Mouse (Mus musculus) embryonic facial prominence, embryonic 11.5 days (tissue): ENCODE measurements around the gene Mpst. TPM values are rescaled to one million over a fixed set of nuclear protein-coding genes. Genes with fewer than 3 reads are reported as not detected.

Experiments
- ATAC-seq: fragments of 200-750 bp; cut with Nextera tagmentation; replicated peaks from 2 replicates; pipeline ENCODE4 v1.8.0; 2017; ENCODE audit warnings: low read depth; ENCODE audit not compliant: insufficient number of reproducible peaks, low FRiP score, low TSS enrichment
- DNase-seq: peaks from one replicate; pipeline ENCODE4 v3.0.0-alpha.2; 2015; ENCODE audit warnings: low spot score
- H3K27ac ChIP-seq: fragments of 300-500 bp; sonication (generic); replicated peaks from 2 replicates; pipeline ENCODE4 v1.5.1; 2014; ENCODE audit warnings: mild to moderate bottlenecking, low read depth, low read length, control low read depth
- H3K27me3 ChIP-seq: fragments of 300-500 bp; sonication (generic); 2 replicates; pipeline ENCODE4 v1.6.1; 2014; ENCODE audit warnings: mild to moderate bottlenecking, low read length, moderate library complexity, mixed read lengths; ENCODE audit not compliant: control insufficient read depth, insufficient read depth
- H3K36me3 ChIP-seq: fragments of 300-500 bp; sonication (generic); replicated peaks from 2 replicates; pipeline ENCODE4 v1.6.1; 2014; ENCODE audit warnings: low read depth, mild to moderate bottlenecking, low read length, moderate library complexity, mixed read lengths; ENCODE audit not compliant: control insufficient read depth, insufficient read depth
- H3K4me1 ChIP-seq: fragments of 300-500 bp; sonication (generic); 2 replicates; pipeline ENCODE4 v1.6.1; 2014; ENCODE audit warnings: low read length, mixed read lengths; ENCODE audit not compliant: control insufficient read depth, insufficient read depth
- H3K4me2 ChIP-seq: fragments of 300-500 bp; sonication (generic); 2 replicates; pipeline ENCODE4 v1.6.1; 2014; ENCODE audit warnings: low read depth, mild to moderate bottlenecking, control low read depth, low read length, moderate library complexity
- H3K4me3 ChIP-seq: fragments of 300-500 bp; sonication (generic); 2 replicates; pipeline ENCODE4 v1.5.1; 2014; ENCODE audit warnings: low read depth, low read length, control low read depth
- H3K9ac ChIP-seq: fragments of 300-500 bp; sonication (generic); replicated peaks from 2 replicates; pipeline ENCODE4 v1.6.1; 2014; ENCODE audit warnings: mild to moderate bottlenecking, control low read depth, low read length
- H3K9me3 ChIP-seq: fragments of 300-500 bp; sonication (generic); replicated peaks from 2 replicates; pipeline ENCODE4 v1.6.1; 2016; ENCODE audit warnings: mild to moderate bottlenecking, low read length, inconsistent platforms, mixed read lengths; ENCODE audit not compliant: control insufficient read depth
- WGBS: fragments of 180-500 bp; shearing (Covaris S2); extraction: QIAGEN DNeasy Blood & Tissue Kit; methylation state at CpG from one replicate; pipeline ENCODE4 v1.1.7; 2014; 5-methylcytosine and 5-hydroxymethylcytosine counted together
- polyA plus RNA-seq: library from polyadenylated mRNA; unstranded; fragments of >200 nt; fragmentation: Nextera tagmentation; extraction: Ambion mirVana; gene quantifications from 2 replicates; pipeline ENCODE4 v1.2.1, GENCODE M21; 2014

Mpst gene
- 2.3 and 2.5 TPM in 2 replicates for polyA plus RNA-seq

- under 1% methylated on average over 40 of the region's 40 CpGs for WGBS
- Histone ChIP-seq H3K4me2 (peak within 1 kb of the TSS; percentile 87), H3K36me3 (no peaks in the 10 kb centered on the region), H3K9me3 (no peaks in the 10 kb centered on the region), H3K27me3 (peaks cover 19% of the 10 kb centered on the region), H3K4me1 (peaks cover 3% of the 10 kb centered on the region; the same call in 1 of the 2 replicates), H3K4me3 (peak within 1 kb of the TSS; percentile 60), H3K9ac (peak within 1 kb of the TSS; percentile 66), H3K27ac (peak within 1 kb of the TSS; percentile 85)
- DNase-seq = peak; percentile 89
- ATAC-seq = peak; percentile 89
Measured at GRCm38 (mm10) chr15:78406293-78406934, at the start of gene Mpst. Gene Mpst, plus strand, starts transcription at chr15:78406416.

GRCm38 (mm10) chr15:78365916-78366315 lies 40.3 kb upstream of the Mpst start:
- no peaks in the 10 kb centered on the region; the same call in 1 of the 2 replicates for H3K27me3 ChIP-seq
- H3K4me3 ChIP-seq = no peak overlapping the region
- no peak overlapping the region for H3K27ac ChIP-seq
- no peaks in the 10 kb centered on the region for H3K4me1 ChIP-seq
- 88% methylated on average over 2 of the region's 2 CpGs for WGBS
- no peak overlapping the region for H3K9ac ChIP-seq
- ATAC-seq (no peak), DNase-seq (no peak)
- no peaks in the 10 kb centered on the region for H3K9me3 ChIP-seq
- no peak overlapping the region for H3K4me2 ChIP-seq
- H3K36me3 ChIP-seq = no peaks in the 10 kb centered on the region

GRCm38 (mm10) chr15:78366875-78367274 lies 39.3 kb upstream of the Mpst start:
- no peaks in the 10 kb centered on the region; the same call in 1 of the 2 replicates for H3K27me3 ChIP-seq
- ATAC-seq (no peak), DNase-seq (no peak)
- no peak overlapping the region for H3K4me3 ChIP-seq
- H3K9me3 ChIP-seq = no peaks in the 10 kb centered on the region
- H3K4me1 ChIP-seq = no peaks in the 10 kb centered on the region
- H3K4me2 ChIP-seq = no peak overlapping the region
- 79% methylated on average over 8 of the region's 8 CpGs for WGBS
- no peak overlapping the region for H3K9ac ChIP-seq
- no peaks in the 10 kb centered on the region for H3K36me3 ChIP-seq
- H3K27ac ChIP-seq = no peak overlapping the region

GRCm38 (mm10) chr15:78367811-78368210 lies 38.4 kb upstream of the Mpst start:
- Histone ChIP-seq H3K27ac (no peak overlapping the region), H3K4me3 (no peak overlapping the region), H3K4me1 (no peaks in the 10 kb centered on the region), H3K4me2 (no peak overlapping the region), H3K9ac (no peak overlapping the region), H3K9me3 (no peaks in the 10 kb centered on the region), H3K27me3 (no peaks in the 10 kb centered on the region; the same call in 1 of the 2 replicates), H3K36me3 (no peaks in the 10 kb centered on the region)
- no peak for ATAC-seq
- WGBS = 67% methylated on average over 3 of the region's 3 CpGs
- DNase-seq = no peak

GRCm38 (mm10) chr15:78368926-78369346 lies 37.3 kb upstream of the Mpst start:
- WGBS = 12% methylated on average over 8 of the region's 8 CpGs
- Histone ChIP-seq H3K4me2 (no peak overlapping the region), H3K27ac (no peak overlapping the region), H3K9me3 (no peaks in the 10 kb centered on the region), H3K36me3 (no peaks in the 10 kb centered on the region), H3K9ac (no peak overlapping the region), H3K4me1 (no peaks in the 10 kb centered on the region), H3K27me3 (no peaks in the 10 kb centered on the region; the same call in 1 of the 2 replicates), H3K4me3 (no peak overlapping the region)
- ATAC-seq = no peak
- peak; percentile 63 for DNase-seq

GRCm38 (mm10) chr15:78369641-78370040 lies 36.6 kb upstream of the Mpst start:
- Histone ChIP-seq H3K9me3 (no peaks in the 10 kb centered on the region), H3K4me3 (no peak overlapping the region), H3K4me2 (no peak overlapping the region), H3K9ac (no peak overlapping the region), H3K4me1 (no peaks in the 10 kb centered on the region), H3K27ac (no peak overlapping the region), H3K27me3 (no peaks in the 10 kb centered on the region; the same call in 1 of the 2 replicates), H3K36me3 (no peaks in the 10 kb centered on the region)
- no peak for ATAC-seq
- 67% methylated on average over 1 of the region's 1 CpGs for WGBS
- no peak for DNase-seq

GRCm38 (mm10) chr15:78372796-78373195 lies 33.4 kb upstream of the Mpst start:
- Histone ChIP-seq H3K27ac (no peak overlapping the region), H3K4me3 (no peak overlapping the region), H3K4me2 (no peak overlapping the region), H3K9me3 (no peaks in the 10 kb centered on the region), H3K9ac (no peak overlapping the region), H3K4me1 (no peaks in the 10 kb centered on the region), H3K27me3 (no peaks in the 10 kb centered on the region; the same call in 1 of the 2 replicates), H3K36me3 (no peaks in the 10 kb centered on the region)
- ATAC-seq = no peak
- WGBS = 62% methylated on average over 3 of the region's 3 CpGs
- DNase-seq = no peak

GRCm38 (mm10) chr15:78374204-78374603 lies 32.0 kb upstream of the Mpst start:
- no peak for ATAC-seq
- 78% methylated on average over 3 of the region's 3 CpGs for WGBS
- Histone ChIP-seq H3K9me3 (no peaks in the 10 kb centered on the region), H3K9ac (no peak overlapping the region), H3K27ac (no peak overlapping the region), H3K27me3 (no peaks in the 10 kb centered on the region; the same call in 1 of the 2 replicates), H3K4me1 (no peaks in the 10 kb centered on the region), H3K4me3 (no peak overlapping the region), H3K4me2 (no peak overlapping the region), H3K36me3 (no peaks in the 10 kb centered on the region)
- DNase-seq = no peak
